Mouse (Mus musculus): ENCODE measurements around the gene Npepl1. TPM values are rescaled to one million over a fixed set of nuclear protein-coding genes. Genes with fewer than 3 reads are reported as not detected.

Gene Npepl1
- total RNA-seq (2023) = 81.6 TPM

GRCm38 (mm10) chr2:174109991-174110782, at the start of gene Npepl1:
Npepl1 (plus strand) TSS chr2:174110349.

GRCm38 (mm10) chr2:174075673-174076432, 34.3 kb upstream of the Npepl1 start, which contains the start of gene Stx16:
Stx16 (plus strand) TSS chr2:174076308.

Other genes starting within 250 kb of the Npepl1 start
- 58.7 TPM for gene Stx16, start 34.0 kb upstream of the Npepl1 start, total RNA-seq (2023)
- gene Gnas, start 174.0 kb downstream of the Npepl1 start, total RNA-seq (2023) = 357 TPM
- gene Gm20721, start 236.4 kb downstream of the Npepl1 start, total RNA-seq (2023) = not detected